Mouse (Mus musculus) forebrain, embryonic 16.5 days (tissue): ENCODE data around the gene Ank3. TPM values are rescaled to one million over a fixed set of nuclear protein-coding genes. Genes with fewer than 3 reads are reported as not detected.

Source experiments
- ATAC-seq: fragments of 200-750 bp; cut with Nextera tagmentation; 2 replicates; pipeline ENCODE4 v1.8.0; 2017; ENCODE audit warnings: mild to moderate bottlenecking, moderate library complexity
- H3K27ac ChIP-seq: fragments of 300-500 bp; sonication (generic); 2 replicates; pipeline ENCODE4 v1.5.1; 2014; ENCODE audit warnings: low read length, control low read depth
- H3K27me3 ChIP-seq: fragments of 300-500 bp; sonication (generic); replicated peaks from 2 replicates; pipeline ENCODE4 v1.6.1; 2014; ENCODE audit warnings: low read length; ENCODE audit not compliant: control insufficient read depth, insufficient read depth
- H3K36me3 ChIP-seq: fragments of 300-500 bp; sonication (generic); 2 replicates; pipeline ENCODE4 v1.6.1; 2014; ENCODE audit not compliant: control insufficient read depth, insufficient read depth
- H3K4me1 ChIP-seq: fragments of 300-500 bp; sonication (generic); replicated peaks from 2 replicates; pipeline ENCODE4 v1.6.1; 2014; ENCODE audit warnings: low read length; ENCODE audit not compliant: control insufficient read depth, insufficient read depth
- H3K4me2 ChIP-seq: fragments of 300-500 bp; sonication (generic); 2 replicates; pipeline ENCODE4 v1.6.1; 2014; ENCODE audit warnings: mild to moderate bottlenecking, low read length, control low read depth
- H3K4me3 ChIP-seq: fragments of 300-500 bp; sonication (generic); replicated peaks from 2 replicates; pipeline ENCODE4 v1.5.1; 2014; ENCODE audit warnings: mild to moderate bottlenecking, low read length, control low read depth
- H3K9ac ChIP-seq: fragments of 300-500 bp; sonication (generic); replicated peaks from 2 replicates; pipeline ENCODE4 v1.6.1; 2014; ENCODE audit warnings: low read depth, low read length, control low read depth
- H3K9me3 ChIP-seq: fragments of 300-500 bp; sonication (generic); 2 replicates; pipeline ENCODE4 v1.6.1; 2016; ENCODE audit warnings: low read length; ENCODE audit not compliant: control insufficient read depth
- WGBS: fragments of 180-500 bp; shearing (Covaris S2); extraction: QIAGEN DNeasy Blood & Tissue Kit; methylation state at CpG from one replicate; pipeline ENCODE4 v1.1.7; 2014; 5-methylcytosine and 5-hydroxymethylcytosine counted together
- polyA plus RNA-seq: library from polyadenylated mRNA; unstranded; fragments of >200 nt; fragmentation: Nextera tagmentation; extraction: Ambion mirVana; gene quantifications from 2 replicates; pipeline ENCODE4 v1.2.1, GENCODE M21; 2015

Ank3 gene
- polyA plus RNA-seq, 1 experiment from 2014 or later: 102 TPM

DNA sequence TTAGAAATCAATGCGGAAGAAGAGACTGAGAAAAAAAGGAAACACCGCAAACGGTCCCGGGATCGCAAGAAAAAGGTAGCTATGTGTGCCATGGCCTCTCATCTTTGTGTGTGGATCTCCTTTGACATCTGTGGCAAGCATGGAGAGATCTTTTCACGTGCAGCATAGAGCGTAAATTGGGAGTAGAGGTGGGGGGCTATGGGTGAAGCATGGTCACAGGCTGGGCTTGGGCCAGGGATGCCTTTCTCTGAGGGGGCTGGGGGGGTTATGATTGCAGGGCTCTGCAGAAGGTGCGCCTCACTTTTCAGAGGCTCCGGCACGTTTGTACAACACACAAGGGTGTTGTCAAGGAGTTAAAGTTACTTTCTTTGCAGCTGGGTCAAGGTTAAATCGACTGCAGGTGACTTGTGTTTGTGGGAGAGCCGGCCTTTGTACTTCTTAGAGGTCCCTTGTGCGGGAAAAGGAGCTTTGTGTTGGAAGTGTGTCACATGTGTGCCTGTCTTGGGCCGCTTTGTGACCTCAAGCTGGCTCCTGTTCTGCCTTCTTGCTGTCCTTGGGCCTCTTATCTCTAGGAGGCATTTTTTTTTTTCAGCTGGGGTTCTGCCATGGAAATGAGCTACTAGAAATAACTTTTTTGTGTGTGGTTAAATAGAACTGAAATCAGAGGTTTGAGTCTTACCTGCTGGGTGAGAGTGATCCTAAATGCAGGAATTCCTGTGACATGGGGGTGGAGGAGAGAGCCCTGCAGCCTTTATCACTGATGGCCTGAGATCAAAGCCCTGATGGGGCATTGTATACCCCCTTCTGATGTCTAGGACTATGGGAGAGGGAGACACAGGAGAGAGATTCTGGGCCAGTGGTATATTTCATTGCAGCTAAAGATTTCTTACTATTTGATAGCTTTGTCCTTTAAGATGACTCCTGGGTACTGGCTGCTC, 308.5 kb downstream of the Ank3 start:
- no peaks in the 10 kb centered on the region for H3K27me3 ChIP-seq
- H3K4me2 ChIP-seq: peak overlapping the region; percentile 53
- no peaks in the 10 kb centered on the region for H3K36me3 ChIP-seq
- no peaks in the 10 kb centered on the region for H3K9me3 ChIP-seq
- peaks cover 45% of the 10 kb centered on the region for H3K4me1 ChIP-seq
- H3K4me3 ChIP-seq: peak overlapping the region; percentile 49
- H3K9ac ChIP-seq: peak overlapping the region; percentile 67
- peak; percentile 15; the same call in 1 of the 2 replicates for ATAC-seq
- peak overlapping the region; percentile 89 for H3K27ac ChIP-seq
- 13% methylated on average over 14 of the region's 14 CpGs for WGBS

DNA sequence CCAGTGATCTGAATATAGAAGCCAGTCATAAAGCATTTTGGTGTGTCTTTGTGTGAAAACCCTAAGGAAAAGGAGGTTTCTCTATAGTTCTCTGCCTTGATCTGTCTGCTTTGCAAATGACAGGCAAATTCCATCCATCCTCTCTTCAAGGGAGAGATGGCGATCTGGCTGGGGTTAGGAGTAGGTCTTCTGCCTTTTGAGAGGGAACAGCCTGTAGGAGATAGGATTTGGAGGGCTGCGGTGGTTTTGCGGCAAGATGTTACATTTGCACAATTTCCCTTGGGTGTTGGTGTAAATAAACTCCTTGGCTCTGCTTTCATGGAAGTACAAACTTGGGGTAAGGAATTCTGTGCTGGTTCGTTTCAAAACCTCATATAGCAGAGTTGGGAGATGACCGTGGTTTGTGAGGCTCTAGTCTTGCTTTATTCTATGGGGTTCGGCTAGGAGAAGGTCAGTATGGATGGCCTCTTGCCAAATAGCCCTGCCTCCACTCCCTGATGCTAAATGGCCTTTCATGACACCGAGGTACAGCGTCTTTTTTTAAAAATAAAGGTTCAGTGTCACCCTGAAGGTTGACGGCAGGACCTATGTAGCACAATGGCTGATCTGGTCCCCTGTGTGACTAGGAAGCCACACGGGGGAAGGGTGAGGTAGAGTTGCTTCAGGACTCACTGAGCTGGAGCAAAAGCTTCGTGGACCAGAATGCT, 309.4 kb downstream of the Ank3 start:
- H3K4me3 ChIP-seq: peak overlapping the region; percentile 49
- H3K27ac ChIP-seq: no peak overlapping the region
- H3K4me1 ChIP-seq: peaks cover 45% of the 10 kb centered on the region
- 65% methylated on average over 11 of the region's 11 CpGs for WGBS
- no peaks in the 10 kb centered on the region for H3K27me3 ChIP-seq
- peak overlapping the region; percentile 53 for H3K4me2 ChIP-seq
- no peaks in the 10 kb centered on the region for H3K36me3 ChIP-seq
- ATAC-seq: no peak
- H3K9ac ChIP-seq: peak overlapping the region; percentile 67
- no peaks in the 10 kb centered on the region for H3K9me3 ChIP-seq

DNA sequence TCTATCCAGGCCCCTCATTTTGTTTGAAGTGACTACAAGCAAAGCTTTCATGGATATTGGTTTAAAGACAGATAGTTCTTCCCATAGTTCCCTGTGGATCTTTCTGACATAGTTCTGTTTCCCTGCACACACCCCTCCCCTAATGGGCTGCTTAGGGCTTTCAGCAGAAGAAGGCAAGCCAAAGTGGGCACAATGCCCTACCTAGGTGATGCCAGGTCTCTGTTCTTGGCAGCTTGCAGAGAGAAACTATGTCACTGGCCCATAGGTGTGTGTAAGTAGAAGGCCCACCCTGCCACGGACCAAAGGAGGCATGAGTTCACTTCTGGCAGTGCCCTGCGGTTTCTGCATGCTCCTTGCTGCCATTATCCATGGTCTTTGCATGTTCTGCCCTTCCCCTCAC, 311.1 kb downstream of the Ank3 start:
- H3K4me2 ChIP-seq: peak overlapping the region; percentile 22
- H3K4me3 ChIP-seq: no peak overlapping the region
- ATAC-seq: no peak
- H3K4me1 ChIP-seq: peaks cover 45% of the 10 kb centered on the region
- H3K27me3 ChIP-seq: no peaks in the 10 kb centered on the region
- H3K27ac ChIP-seq: no peak overlapping the region
- no peaks in the 10 kb centered on the region for H3K9me3 ChIP-seq
- no peak overlapping the region for H3K9ac ChIP-seq
- H3K36me3 ChIP-seq: no peaks in the 10 kb centered on the region
- 84% methylated on average over 2 of the region's 2 CpGs for WGBS

DNA sequence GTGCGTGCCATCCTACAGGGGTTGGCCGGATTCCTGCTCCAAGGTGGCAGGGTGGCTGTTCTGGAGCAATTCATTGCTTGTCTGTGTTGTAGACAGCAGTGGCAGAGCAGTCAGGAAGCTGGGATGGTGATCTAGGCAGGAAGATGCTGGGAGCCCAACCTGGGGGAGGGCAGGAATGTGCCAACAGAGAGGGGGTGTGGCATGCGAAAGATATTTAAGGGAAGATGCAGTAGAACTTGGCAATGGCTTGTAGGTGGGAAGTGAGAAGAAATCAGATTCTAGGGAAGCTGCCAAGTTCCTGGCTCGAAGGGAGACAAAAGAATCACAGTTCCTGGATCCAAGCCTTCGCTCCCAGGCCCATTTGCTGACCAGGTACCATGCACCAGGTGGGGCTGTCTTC, 312.2 kb downstream of the Ank3 start:
- Histone ChIP-seq H3K4me3 (no peak overlapping the region), H3K27ac (no peak overlapping the region), H3K4me1 (peaks cover 37% of the 10 kb centered on the region), H3K4me2 (no peak overlapping the region), H3K9me3 (no peaks in the 10 kb centered on the region), H3K36me3 (no peaks in the 10 kb centered on the region), H3K27me3 (no peaks in the 10 kb centered on the region), H3K9ac (no peak overlapping the region)
- ATAC-seq: no peak
- 75% methylated on average over 5 of the region's 5 CpGs for WGBS

GRCm38 (mm10) chr10:69716907-69717306, 318.3 kb downstream of the Ank3 start:
- Histone ChIP-seq H3K4me3 (no peak overlapping the region), H3K9ac (no peak overlapping the region), H3K27ac (no peak overlapping the region), H3K4me1 (peaks cover 35% of the 10 kb centered on the region), H3K36me3 (no peaks in the 10 kb centered on the region), H3K4me2 (no peak overlapping the region), H3K27me3 (no peaks in the 10 kb centered on the region), H3K9me3 (no peaks in the 10 kb centered on the region)
- 52% methylated on average over 4 of the region's 4 CpGs for WGBS
- ATAC-seq: peak; percentile 47; the same call in 1 of the 2 replicates

- Histone ChIP-seq H3K4me2 (no peak overlapping the region; the same call in 1 of the 2 replicates), H3K27me3 (no peaks in the 10 kb centered on the region), H3K9ac (no peak overlapping the region), H3K36me3 (no peaks in the 10 kb centered on the region), H3K4me1 (peaks cover 35% of the 10 kb centered on the region), H3K9me3 (no peaks in the 10 kb centered on the region), H3K27ac (peak overlapping the region; percentile 54), H3K4me3 (no peak overlapping the region)
- ATAC-seq: 0 out of 2 replicates have a peak, but pooled peaks have one; percentile 21
- 12% methylated on average over 5 of the region's 5 CpGs for whole genome bisulfite sequencing
These were observed 320.8 kb downstream of the Ank3 start for GRCm38 (mm10) chr10:69719421-69719820.

- 10% methylated on average over 12 of the region's 12 CpGs for WGBS
- peak; percentile 32; the same call in 1 of the 2 replicates for ATAC-seq
These were observed 321.4 kb downstream of the Ank3 start for GRCm38 (mm10) chr10:69719901-69720415.

GRCm38 (mm10) chr10:69720452-69720851, 321.9 kb downstream of the Ank3 start:
- H3K4me2 ChIP-seq: peak overlapping the region; percentile 4; the same call in 1 of the 2 replicates
- H3K9me3 ChIP-seq: no peaks in the 10 kb centered on the region
- no peak for ATAC-seq
- no peaks in the 10 kb centered on the region for H3K27me3 ChIP-seq
- no peak overlapping the region for H3K9ac ChIP-seq
- H3K4me1 ChIP-seq: peaks cover 35% of the 10 kb centered on the region
- no peaks in the 10 kb centered on the region for H3K36me3 ChIP-seq
- 31% methylated on average over 10 of the region's 10 CpGs for WGBS
- peak overlapping the region; percentile 54 for H3K27ac ChIP-seq
- no peak overlapping the region for H3K4me3 ChIP-seq

More at GRCm38 (mm10) chr10:69719901-69720415, 321.4 kb downstream of the Ank3 start:
- no peaks in the 10 kb centered on the region for H3K9me3 ChIP-seq
- H3K4me2 ChIP-seq: peak overlapping the region; percentile 4
- no peaks in the 10 kb centered on the region for H3K27me3 ChIP-seq
- peaks cover 35% of the 10 kb centered on the region for H3K4me1 ChIP-seq
- no peak overlapping the region for H3K4me3 ChIP-seq
- peak overlapping the region; percentile 54 for H3K27ac ChIP-seq
- H3K36me3 ChIP-seq: no peaks in the 10 kb centered on the region
- H3K9ac ChIP-seq: no peak overlapping the region; the same call in 1 of the 2 replicates
